Mouse (Mus musculus) olfactory bulb, adult 2 months (tissue): ENCODE measurements around the gene Slc38a11. TPM values are rescaled to one million over a fixed set of nuclear protein-coding genes. Genes with fewer than 3 reads are reported as not detected.

ENCODE experiments used
- H3K27ac ChIP-seq: fragments of 200-500 bp; 2 replicates; pipeline ENCODE4 v1.5.1; 2012; ENCODE audit warnings: low read depth, low read length; ENCODE audit not compliant: insufficient read depth
- H3K4me1 ChIP-seq: fragments of 200-500 bp; 2 replicates; pipeline ENCODE4 v1.6.1; 2012; ENCODE audit warnings: low read length; ENCODE audit not compliant: control insufficient read depth, insufficient read depth
- H3K4me3 ChIP-seq: fragments of 200-500 bp; 2 replicates; pipeline ENCODE4 v1.5.1; 2012; ENCODE audit warnings: mild to moderate bottlenecking, low read depth, low read length, moderate library complexity; ENCODE audit not compliant: insufficient read depth
- CTCF ChIP-seq: fragments of 200-500 bp; IDR thresholded peaks from 2 replicates; pipeline ENCODE4 v1.5.1; 2012; ENCODE audit warnings: low read depth, mild to moderate bottlenecking, low read length, moderate library complexity; ENCODE audit not compliant: insufficient read depth
- POLR2A ChIP-seq: fragments of 200-500 bp; IDR thresholded peaks from 2 replicates; pipeline ENCODE4 v1.6.1; 2012; ENCODE audit warnings: mild to moderate bottlenecking, low read depth, low read length, moderate library complexity; ENCODE audit not compliant: insufficient read depth
- WGBS: fragments of 180-500 bp; shearing (Covaris S2); methylation state at CpG from one replicate; pipeline ENCODE4 v1.1.7; 2018; 5-methylcytosine and 5-hydroxymethylcytosine counted together
- polyA plus RNA-seq: library from polyadenylated mRNA; stranded (reverse); fragments of >200 nt; gene quantifications from 2 replicates; pipeline ENCODE4 v1.2.4, GENCODE M21; 2012; ENCODE audit warnings: low replicate concordance; ENCODE audit not compliant: missing spikeins, insufficient read depth, insufficient read length

The Slc38a11 gene
- polyA plus RNA-seq, 1 experiment, result not detected

- Histone ChIP-seq H3K4me3 (no peak overlapping the region), H3K4me1 (no peaks in the 10 kb centered on the region), H3K27ac (no peak overlapping the region)
- no peak for TF ChIP-seq POLR2A
- TF ChIP-seq CTCF, result peak; percentile 38; the same call in 1 of the 2 replicates
- WGBS, result 20% methylated on average over 14 of the region's 14 CpGs
Measured at GRCm38 (mm10) chr2:65337378-65338140, 26.3 kb downstream of the Slc38a11 start.

GRCm38 (mm10) chr2:65336608-65337007 lies 27.2 kb downstream of the Slc38a11 start:
- H3K27ac ChIP-seq, result no peak overlapping the region
- WGBS, result 93% methylated on average over 3 of the region's 3 CpGs
- no peaks in the 10 kb centered on the region for H3K4me1 ChIP-seq
- TF ChIP-seq CTCF, result no peak
- no peak overlapping the region for H3K4me3 ChIP-seq

- H3K4me3 ChIP-seq, result no peak overlapping the region
- no peak for TF ChIP-seq POLR2A
- no peak for TF ChIP-seq CTCF
- WGBS, result 84% methylated on average over 9 of the region's 9 CpGs
Measured at GRCm38 (mm10) chr2:65334091-65334490, 29.7 kb downstream of the Slc38a11 start.

GRCm38 (mm10) chr2:65331321-65331720 lies 32.5 kb downstream of the Slc38a11 start:
- WGBS, result 69% methylated on average over 2 of the region's 2 CpGs
- Histone ChIP-seq H3K4me3 (no peak overlapping the region), H3K27ac (no peak overlapping the region), H3K4me1 (no peaks in the 10 kb centered on the region)
- TF ChIP-seq POLR2A (no peak), CTCF (no peak)

More at GRCm38 (mm10) chr2:65334091-65334490, 29.7 kb downstream of the Slc38a11 start:
- Histone ChIP-seq H3K4me1 (no peaks in the 10 kb centered on the region), H3K27ac (no peak overlapping the region)

GRCm38 (mm10) chr2:65321998-65322754 lies 41.7 kb downstream of the Slc38a11 start:
- 58% methylated on average over 6 of the region's 6 CpGs for WGBS
- H3K4me3 ChIP-seq, result no peak overlapping the region
- H3K4me1 ChIP-seq, result no peaks in the 10 kb centered on the region
- TF ChIP-seq POLR2A, result no peak
- TF ChIP-seq CTCF, result no peak
- H3K27ac ChIP-seq, result no peak overlapping the region

- Histone ChIP-seq H3K4me3 (no peak overlapping the region), H3K4me1 (no peaks in the 10 kb centered on the region), H3K27ac (no peak overlapping the region)
- no peak for TF ChIP-seq POLR2A
- no peak for TF ChIP-seq CTCF
- 56% methylated on average over 2 of the region's 2 CpGs for WGBS
Measured at GRCm38 (mm10) chr2:65320975-65321374, 42.9 kb downstream of the Slc38a11 start.

GRCm38 (mm10) chr2:65316721-65317120 lies 47.1 kb downstream of the Slc38a11 start:
- TF ChIP-seq POLR2A, result no peak
- TF ChIP-seq CTCF, result no peak
- Histone ChIP-seq H3K4me3 (no peak overlapping the region), H3K27ac (no peak overlapping the region), H3K4me1 (no peaks in the 10 kb centered on the region)
- 96% methylated on average over 12 of the region's 12 CpGs for WGBS

- Histone ChIP-seq H3K27ac (no peak overlapping the region), H3K4me1 (no peaks in the 10 kb centered on the region), H3K4me3 (no peak overlapping the region)
- TF ChIP-seq CTCF (no peak), POLR2A (no peak)
- 71% methylated on average over 3 of the region's 3 CpGs for WGBS
Measured at GRCm38 (mm10) chr2:65311250-65311649, 52.6 kb downstream of the Slc38a11 start.

- no peak for TF ChIP-seq CTCF
- TF ChIP-seq POLR2A, result no peak
- Histone ChIP-seq H3K4me1 (no peaks in the 10 kb centered on the region), H3K4me3 (no peak overlapping the region), H3K27ac (no peak overlapping the region)
- 50% methylated on average over 2 of the region's 2 CpGs for WGBS
Measured at GRCm38 (mm10) chr2:65296541-65296940, 67.3 kb downstream of the Slc38a11 start.

- Histone ChIP-seq H3K27ac (no peak overlapping the region), H3K4me1 (no peaks in the 10 kb centered on the region), H3K4me3 (no peak overlapping the region)
- 58% methylated on average over 8 of the region's 8 CpGs for WGBS
- no peak for TF ChIP-seq CTCF
- no peak for TF ChIP-seq POLR2A
Measured at GRCm38 (mm10) chr2:65294092-65294491, 69.7 kb downstream of the Slc38a11 start.
